Mouse (Mus musculus): ENCODE measurements at regions not wholly inside any gene's neighbourhood (a gene's known extent, or its start where the extent isn't known, plus 50 kb on each side); places are given as distances from the start of the nearest gene placed in this dataset.

GRCm38 (mm10) chr11:7506421-7506945 is 292.8 kb upstream of the Igfbp3 start:
- Histone ChIP-seq H3K27me3 (no peaks in the 10 kb centered on the region), H3K9ac (no peak overlapping the region), H3K4me1 (peaks cover 7% of the 10 kb centered on the region; the same call in 1 of the 2 replicates), H3K4me3 (no peak overlapping the region), H3K9me3 (no peaks in the 10 kb centered on the region), H3K36me3 (no peaks in the 10 kb centered on the region), H3K4me2 (no peak overlapping the region), H3K27ac (no peak overlapping the region)
- 26% methylated on average over 7 of the region's 7 CpGs for WGBS
- no peak for ATAC-seq (ENCODE audit: borderline replicate concordance, extremely low read depth, low FRiP score, low TSS enrichment)

DNA sequence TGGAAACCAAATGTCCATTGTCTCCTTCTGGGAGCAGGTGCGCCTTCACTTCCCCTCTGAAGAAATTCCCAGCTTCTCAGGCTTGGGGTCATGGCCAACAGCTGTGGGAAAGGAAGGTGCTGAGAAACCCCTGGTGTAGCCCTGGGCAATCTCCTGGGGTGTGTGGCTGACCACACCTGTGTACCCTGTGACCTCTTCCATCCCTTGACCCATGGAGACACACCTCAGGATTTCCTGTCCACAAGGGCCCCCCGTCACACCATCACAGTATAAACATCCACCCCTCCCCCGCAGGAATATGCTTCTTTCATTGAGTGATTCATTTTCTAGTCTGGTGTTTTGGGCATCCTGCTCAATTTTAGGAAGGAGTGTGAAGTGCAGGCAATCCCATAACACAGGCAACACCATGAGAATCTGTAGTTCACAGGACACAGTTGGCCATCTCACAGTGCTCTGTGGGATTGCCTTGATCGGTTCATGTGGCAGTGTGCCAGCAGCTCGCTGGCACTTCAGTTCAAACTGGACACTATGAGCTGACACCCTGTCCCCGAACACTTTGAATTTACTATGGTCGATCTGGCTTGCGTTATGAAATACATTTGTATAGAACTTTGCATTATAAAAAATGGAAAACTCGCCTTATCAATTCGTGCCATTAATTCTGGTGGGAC is 291.1 kb upstream of the Igfbp3 start:
- WGBS = 58% methylated on average over 10 of the region's 10 CpGs
- Histone ChIP-seq H3K9ac (no peak overlapping the region), H3K4me3 (no peak overlapping the region), H3K4me1 (peaks cover 7% of the 10 kb centered on the region; the same call in 1 of the 2 replicates), H3K27me3 (no peaks in the 10 kb centered on the region), H3K36me3 (no peaks in the 10 kb centered on the region), H3K4me2 (no peak overlapping the region), H3K27ac (no peak overlapping the region), H3K9me3 (no peaks in the 10 kb centered on the region)
- 0 out of 2 replicates have a peak, but pooled peaks have one; percentile 64 for ATAC-seq (ENCODE audit: borderline replicate concordance, extremely low read depth, low FRiP score, low TSS enrichment)

- WGBS = 60% methylated on average over 2 of the region's 2 CpGs
- ATAC-seq (ENCODE audit: borderline replicate concordance, extremely low read depth, low FRiP score, low TSS enrichment) = no peak
- no peak overlapping the region for H3K4me3 ChIP-seq
Observed at GRCm38 (mm10) chr11:7502679-7503078, 289.0 kb upstream of the Igfbp3 start.

DNA sequence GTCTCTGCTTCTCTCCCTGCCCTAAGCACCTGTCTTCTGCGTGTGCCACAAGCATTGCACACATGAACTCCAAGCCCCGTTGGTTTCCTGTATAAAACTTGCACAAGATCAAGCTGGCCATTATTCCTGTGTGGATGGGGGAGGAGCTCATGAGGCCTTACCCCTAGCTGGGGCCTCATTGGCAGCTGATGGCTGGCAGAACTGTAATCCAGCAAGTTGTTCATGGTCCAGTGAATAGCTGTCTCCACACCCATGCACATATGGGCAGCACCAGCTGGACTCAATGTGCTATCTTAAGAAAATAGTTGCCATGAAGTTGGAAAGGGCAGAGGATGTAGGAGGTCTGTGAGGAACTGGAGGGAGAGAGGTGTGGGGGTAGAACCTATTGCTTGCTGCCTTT is 288.3 kb upstream of the Igfbp3 start:
- H3K36me3 ChIP-seq = no peaks in the 10 kb centered on the region
- H3K9me3 ChIP-seq = no peaks in the 10 kb centered on the region
- H3K4me3 ChIP-seq = no peak overlapping the region
- H3K4me1 ChIP-seq = peaks cover 7% of the 10 kb centered on the region; the same call in 1 of the 2 replicates
- no peak overlapping the region for H3K9ac ChIP-seq
- no peak overlapping the region for H3K4me2 ChIP-seq
- ATAC-seq (ENCODE audit: borderline replicate concordance, extremely low read depth, low FRiP score, low TSS enrichment) = no peak
- 72% methylated on average over 2 of the region's 2 CpGs for WGBS
- no peak overlapping the region for H3K27ac ChIP-seq
- H3K27me3 ChIP-seq = no peaks in the 10 kb centered on the region

More at GRCm38 (mm10) chr11:7502679-7503078, 289.0 kb upstream of the Igfbp3 start:
- H3K4me1 ChIP-seq = peaks cover 7% of the 10 kb centered on the region; the same call in 1 of the 2 replicates
- H3K36me3 ChIP-seq = no peaks in the 10 kb centered on the region
- no peaks in the 10 kb centered on the region for H3K27me3 ChIP-seq
- H3K9ac ChIP-seq = no peak overlapping the region
- H3K27ac ChIP-seq = no peak overlapping the region
- no peak overlapping the region for H3K4me2 ChIP-seq
- H3K9me3 ChIP-seq = no peaks in the 10 kb centered on the region

DNA sequence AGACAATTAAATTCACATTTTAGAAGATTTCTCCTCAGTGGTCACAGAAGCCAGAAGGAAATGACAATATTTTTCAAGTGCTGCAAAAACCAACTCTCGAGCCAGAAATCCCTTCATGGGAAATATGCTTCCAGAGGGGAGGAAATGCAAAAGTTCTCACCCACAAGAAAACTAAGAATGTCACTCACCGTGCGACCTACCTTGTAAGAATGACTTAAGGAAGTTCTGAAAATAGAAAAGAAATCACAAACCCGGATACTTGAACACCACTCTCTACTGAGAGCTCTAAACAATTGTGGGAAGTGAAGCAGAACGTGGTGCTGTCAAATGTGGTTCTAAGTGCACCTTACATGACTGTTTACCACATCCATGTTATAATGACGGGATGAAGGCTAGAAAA is 284.1 kb upstream of the Igfbp3 start:
- no peaks in the 10 kb centered on the region for H3K27me3 ChIP-seq
- H3K4me3 ChIP-seq = no peak overlapping the region
- H3K36me3 ChIP-seq = no peaks in the 10 kb centered on the region
- H3K4me2 ChIP-seq = no peak overlapping the region
- H3K9ac ChIP-seq = no peak overlapping the region
- H3K27ac ChIP-seq = no peak overlapping the region
- WGBS = 62% methylated on average over 6 of the region's 6 CpGs
- no peak for ATAC-seq (ENCODE audit: borderline replicate concordance, extremely low read depth, low FRiP score, low TSS enrichment)
- H3K4me1 ChIP-seq = no peaks in the 10 kb centered on the region
- no peaks in the 10 kb centered on the region for H3K9me3 ChIP-seq

GRCm38 (mm10) chr11:7473832-7474545 is 260.3 kb upstream of the Igfbp3 start:
- H3K27ac ChIP-seq = no peak overlapping the region
- no peak overlapping the region for H3K9ac ChIP-seq
- 0 out of 2 replicates have a peak, but pooled peaks have one; percentile 27 for ATAC-seq (ENCODE audit: borderline replicate concordance, extremely low read depth, low FRiP score, low TSS enrichment)
- 42% methylated on average over 7 of the region's 7 CpGs for WGBS
- H3K9me3 ChIP-seq = no peaks in the 10 kb centered on the region
- no peaks in the 10 kb centered on the region for H3K4me1 ChIP-seq
- no peaks in the 10 kb centered on the region for H3K36me3 ChIP-seq
- no peaks in the 10 kb centered on the region for H3K27me3 ChIP-seq
- H3K4me2 ChIP-seq = no peak overlapping the region
- no peak overlapping the region for H3K4me3 ChIP-seq

DNA sequence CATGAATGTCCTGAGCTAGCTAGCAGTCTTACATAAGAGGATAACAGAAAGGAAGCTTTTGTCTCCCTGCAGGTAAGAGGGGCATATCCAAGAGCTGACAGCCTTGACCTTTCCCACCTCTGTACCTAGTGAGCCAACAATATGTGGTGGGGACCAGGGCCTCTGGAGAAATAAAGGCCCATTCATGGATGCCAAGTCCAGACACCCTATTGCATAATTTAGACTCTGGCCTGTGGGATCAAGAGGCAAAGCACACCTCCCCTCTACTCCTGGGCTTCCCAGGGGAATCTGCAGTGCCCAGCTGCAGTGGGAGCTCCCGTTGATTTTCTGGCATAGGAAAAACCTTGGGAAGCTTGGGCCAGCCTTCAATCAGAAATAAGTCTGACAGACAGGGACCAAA is 251.8 kb upstream of the Igfbp3 start:
- WGBS = 54% methylated on average over 1 of the region's 1 CpGs
- Histone ChIP-seq H3K4me3 (no peak overlapping the region), H3K9me3 (no peaks in the 10 kb centered on the region), H3K4me2 (no peak overlapping the region), H3K27ac (no peak overlapping the region), H3K36me3 (no peaks in the 10 kb centered on the region), H3K9ac (no peak overlapping the region), H3K4me1 (0 out of 2 replicates have a peak, but pooled peaks cover 4% of the 10 kb centered on the region), H3K27me3 (no peaks in the 10 kb centered on the region)
- no peak for ATAC-seq (ENCODE audit: borderline replicate concordance, extremely low read depth, low FRiP score, low TSS enrichment)

- Histone ChIP-seq H3K9ac (no peak overlapping the region), H3K27ac (no peak overlapping the region), H3K4me2 (no peak overlapping the region), H3K27me3 (no peaks in the 10 kb centered on the region), H3K9me3 (no peaks in the 10 kb centered on the region), H3K36me3 (no peaks in the 10 kb centered on the region), H3K4me1 (0 out of 2 replicates have a peak, but pooled peaks cover 4% of the 10 kb centered on the region), H3K4me3 (no peak overlapping the region)
- no peak for ATAC-seq (ENCODE audit: borderline replicate concordance, extremely low read depth, low FRiP score, low TSS enrichment)
- 38% methylated on average over 6 of the region's 6 CpGs for WGBS
Observed at GRCm38 (mm10) chr11:7461956-7462771, 248.4 kb upstream of the Igfbp3 start.

GRCm38 (mm10) chr11:7451756-7452155 is 238.0 kb upstream of the Igfbp3 start:
- no peaks in the 10 kb centered on the region for H3K9me3 ChIP-seq
- ATAC-seq (ENCODE audit: borderline replicate concordance, extremely low read depth, low FRiP score, low TSS enrichment) = no peak
- no peak overlapping the region for H3K27ac ChIP-seq
- H3K4me2 ChIP-seq = no peak overlapping the region
- H3K4me1 ChIP-seq = no peaks in the 10 kb centered on the region
- no peak overlapping the region for H3K4me3 ChIP-seq
- WGBS = 63% methylated on average over 4 of the region's 4 CpGs
- H3K27me3 ChIP-seq = no peaks in the 10 kb centered on the region
- H3K36me3 ChIP-seq = no peaks in the 10 kb centered on the region
- no peak overlapping the region for H3K9ac ChIP-seq

GRCm38 (mm10) chr11:7444494-7444893 is 230.8 kb upstream of the Igfbp3 start:
- no peaks in the 10 kb centered on the region for H3K27me3 ChIP-seq
- no peak overlapping the region for H3K4me2 ChIP-seq
- H3K9ac ChIP-seq = no peak overlapping the region
- 93% methylated on average over 8 of the region's 8 CpGs for WGBS
- ATAC-seq (ENCODE audit: borderline replicate concordance, extremely low read depth, low FRiP score, low TSS enrichment) = no peak
- no peaks in the 10 kb centered on the region for H3K9me3 ChIP-seq
- no peak overlapping the region for H3K4me3 ChIP-seq
- H3K36me3 ChIP-seq = no peaks in the 10 kb centered on the region
- H3K4me1 ChIP-seq = no peaks in the 10 kb centered on the region
- no peak overlapping the region for H3K27ac ChIP-seq

DNA sequence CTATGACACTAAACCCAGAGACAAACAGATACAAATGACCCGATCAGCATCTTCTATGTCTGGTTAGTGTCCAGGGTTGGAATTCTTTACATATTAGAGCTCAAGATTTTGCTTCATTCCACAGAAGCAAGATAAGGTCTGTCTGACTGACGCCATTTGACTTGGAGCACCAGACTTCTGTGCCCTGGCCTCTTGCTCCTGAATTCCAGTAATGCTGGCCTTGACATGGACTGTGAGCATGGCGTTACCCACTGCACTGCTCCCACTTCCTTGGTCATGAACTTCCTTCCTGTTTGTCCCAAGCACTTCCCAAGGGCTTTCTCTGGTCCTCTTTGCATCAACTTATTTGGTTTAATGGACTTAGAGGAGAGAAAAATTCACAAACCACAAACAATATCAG is 225.6 kb upstream of the Igfbp3 start:
- ATAC-seq (ENCODE audit: borderline replicate concordance, extremely low read depth, low FRiP score, low TSS enrichment) = no peak
- no peaks in the 10 kb centered on the region for H3K36me3 ChIP-seq
- H3K9ac ChIP-seq = no peak overlapping the region
- H3K4me2 ChIP-seq = no peak overlapping the region
- no peak overlapping the region for H3K4me3 ChIP-seq
- H3K4me1 ChIP-seq = no peaks in the 10 kb centered on the region
- H3K27ac ChIP-seq = no peak overlapping the region
- H3K9me3 ChIP-seq = no peaks in the 10 kb centered on the region
- H3K27me3 ChIP-seq = no peaks in the 10 kb centered on the region
- 58% methylated on average over 3 of the region's 3 CpGs for WGBS
